Mouse (Mus musculus) embryonic facial prominence, embryonic 14.5 days (tissue): ENCODE measurements at regions not wholly inside any gene's neighbourhood (a gene's known extent, or its start where the extent isn't known, plus 50 kb on each side); places are given as distances from the start of the nearest gene placed in this dataset.

Experiments used
- ATAC-seq: fragments of 200-750 bp; cut with Nextera tagmentation; 2 replicates; pipeline ENCODE4 v1.8.0; 2017; ENCODE audit warnings: low read depth, moderate number of reproducible peaks, moderate TSS enrichment
- DNase-seq: peaks from one replicate; pipeline ENCODE4 v3.0.0-alpha.2; 2015; ENCODE audit warnings: low spot score
- H3K27ac ChIP-seq: fragments of 300-500 bp; sonication (generic); replicated peaks from 2 replicates; pipeline ENCODE4 v1.5.1; 2014; ENCODE audit warnings: low read depth, mild to moderate bottlenecking, low read length, moderate library complexity
- H3K27me3 ChIP-seq: fragments of 300-500 bp; sonication (generic); replicated peaks from 2 replicates; pipeline ENCODE4 v1.6.1; 2014; ENCODE audit warnings: low read length; ENCODE audit not compliant: control insufficient read depth, insufficient read depth
- H3K36me3 ChIP-seq: fragments of 300-500 bp; sonication (generic); 2 replicates; pipeline ENCODE4 v1.6.1; 2014; ENCODE audit warnings: low read length, mixed read lengths; ENCODE audit not compliant: control insufficient read depth, insufficient read depth
- H3K4me1 ChIP-seq: fragments of 300-500 bp; sonication (generic); 2 replicates; pipeline ENCODE4 v1.6.1; 2014; ENCODE audit warnings: antibody characterized with exemption, low read length; ENCODE audit not compliant: control insufficient read depth, insufficient read depth
- H3K4me2 ChIP-seq: fragments of 300-500 bp; sonication (generic); 2 replicates; pipeline ENCODE4 v1.6.1; 2014; ENCODE audit warnings: low read depth, mild to moderate bottlenecking, low read length, moderate library complexity, mixed read lengths
- H3K4me3 ChIP-seq: fragments of 300-500 bp; sonication (generic); 2 replicates; pipeline ENCODE4 v1.5.1; 2014; ENCODE audit warnings: low read depth, mild to moderate bottlenecking, low read length
- H3K9ac ChIP-seq: fragments of 300-500 bp; sonication (generic); 2 replicates; pipeline ENCODE4 v1.6.1; 2014; ENCODE audit warnings: low read depth, mild to moderate bottlenecking, low read length, moderate library complexity, mixed read lengths
- H3K9me3 ChIP-seq: fragments of 300-500 bp; sonication (generic); 2 replicates; pipeline ENCODE4 v1.6.1; 2016; ENCODE audit warnings: low read length; ENCODE audit not compliant: control insufficient read depth
- WGBS: fragments of 180-500 bp; shearing (Covaris S2); extraction: QIAGEN DNeasy Blood & Tissue Kit; methylation state at CpG from one replicate; pipeline ENCODE4 v1.1.7; 2014; 5-methylcytosine and 5-hydroxymethylcytosine counted together

GRCm38 (mm10) chr6:127250181-127250873 is 98.3 kb upstream of the Ccnd2 start:
- no peaks in the 10 kb centered on the region for H3K9me3 ChIP-seq
- 40% methylated on average over 8 of the region's 8 CpGs for WGBS
- no peaks in the 10 kb centered on the region for H3K36me3 ChIP-seq
- peak overlapping the region; percentile 90 for H3K27ac ChIP-seq
- H3K9ac ChIP-seq = no peak overlapping the region
- DNase-seq = no peak
- H3K27me3 ChIP-seq = no peaks in the 10 kb centered on the region
- H3K4me1 ChIP-seq = peaks cover 23% of the 10 kb centered on the region
- 0 out of 2 replicates have a peak overlapping the region, but pooled peaks have one; percentile 43 for H3K4me2 ChIP-seq
- no peak for ATAC-seq
- H3K4me3 ChIP-seq = no peak overlapping the region

GRCm38 (mm10) chr6:127250874-127251670 is 99.1 kb upstream of the Ccnd2 start:
- no peaks in the 10 kb centered on the region for H3K36me3 ChIP-seq
- H3K9me3 ChIP-seq = no peaks in the 10 kb centered on the region
- ATAC-seq (peak; percentile 61), DNase-seq (peak; percentile 59)
- peaks cover 23% of the 10 kb centered on the region for H3K4me1 ChIP-seq
- peak overlapping the region; percentile 42 for H3K9ac ChIP-seq
- H3K27ac ChIP-seq = peak overlapping the region; percentile 90
- H3K27me3 ChIP-seq = no peaks in the 10 kb centered on the region
- peak overlapping the region; percentile 43 for H3K4me2 ChIP-seq
- H3K4me3 ChIP-seq = no peak overlapping the region
- WGBS = 9% methylated on average over 11 of the region's 11 CpGs

GRCm38 (mm10) chr6:127251671-127251985 is 99.6 kb upstream of the Ccnd2 start:
- peak overlapping the region; percentile 42 for H3K9ac ChIP-seq
- ATAC-seq (peak; percentile 30), DNase-seq (no peak)
- H3K27me3 ChIP-seq = no peaks in the 10 kb centered on the region
- WGBS = 2% methylated on average over 5 of the region's 5 CpGs
- peak overlapping the region; percentile 90 for H3K27ac ChIP-seq
- no peaks in the 10 kb centered on the region for H3K36me3 ChIP-seq
- H3K4me1 ChIP-seq = peaks cover 23% of the 10 kb centered on the region
- no peaks in the 10 kb centered on the region for H3K9me3 ChIP-seq
- H3K4me3 ChIP-seq = no peak overlapping the region
- H3K4me2 ChIP-seq = peak overlapping the region; percentile 43

GRCm38 (mm10) chr6:127252000-127252721 is 100.2 kb upstream of the Ccnd2 start:
- Histone ChIP-seq H3K9me3 (no peaks in the 10 kb centered on the region), H3K4me3 (no peak overlapping the region), H3K36me3 (no peaks in the 10 kb centered on the region), H3K9ac (no peak overlapping the region), H3K4me2 (peak overlapping the region; percentile 43), H3K27ac (peak overlapping the region; percentile 90), H3K27me3 (no peaks in the 10 kb centered on the region), H3K4me1 (peaks cover 23% of the 10 kb centered on the region)
- DNase-seq (peak; percentile 76), ATAC-seq (peak; percentile 69)
- WGBS = 0% methylated on average over 3 of the region's 3 CpGs

- Histone ChIP-seq H3K27ac (no peak overlapping the region), H3K4me3 (no peak overlapping the region), H3K4me1 (peaks cover 23% of the 10 kb centered on the region), H3K27me3 (no peaks in the 10 kb centered on the region), H3K36me3 (no peaks in the 10 kb centered on the region), H3K9me3 (no peaks in the 10 kb centered on the region), H3K4me2 (no peak overlapping the region), H3K9ac (no peak overlapping the region)
- ATAC-seq (no peak), DNase-seq (no peak)
- 69% methylated on average over 3 of the region's 3 CpGs for WGBS
These were observed 101.9 kb upstream of the Ccnd2 start for GRCm38 (mm10) chr6:127253935-127254334.

- Histone ChIP-seq H3K9ac (no peak overlapping the region), H3K4me2 (no peak overlapping the region), H3K4me3 (no peak overlapping the region), H3K4me1 (peaks cover 8% of the 10 kb centered on the region), H3K9me3 (no peaks in the 10 kb centered on the region), H3K27me3 (no peaks in the 10 kb centered on the region), H3K27ac (no peak overlapping the region), H3K36me3 (no peaks in the 10 kb centered on the region)
- 67% methylated on average over 5 of the region's 5 CpGs for WGBS
- no peak for DNase-seq
- no peak for ATAC-seq
These were observed 112.1 kb upstream of the Ccnd2 start for GRCm38 (mm10) chr6:127263903-127264680.

GRCm38 (mm10) chr6:127265063-127265775 is 113.2 kb upstream of the Ccnd2 start:
- WGBS = 74% methylated on average over 9 of the region's 9 CpGs
- H3K36me3 ChIP-seq = no peaks in the 10 kb centered on the region
- H3K4me3 ChIP-seq = no peak overlapping the region
- H3K4me1 ChIP-seq = peaks cover 8% of the 10 kb centered on the region
- peak overlapping the region; percentile 81 for H3K27ac ChIP-seq
- DNase-seq = no peak
- no peak for ATAC-seq
- peak overlapping the region; percentile 69; the same call in 1 of the 2 replicates for H3K4me2 ChIP-seq
- no peak overlapping the region for H3K9ac ChIP-seq
- H3K27me3 ChIP-seq = no peaks in the 10 kb centered on the region
- no peaks in the 10 kb centered on the region for H3K9me3 ChIP-seq
